Mouse (Mus musculus): ENCODE results near the gene Csnk2a1. TPM values are rescaled to one million over a fixed set of nuclear protein-coding genes. Genes with fewer than 3 reads are reported as not detected.
"Not testable (repeated sequence)": the region's sequence is repeated elsewhere in the genome, so short reads cannot be mapped to it uniquely, and the experiment has no call there.

Csnk2a1 gene
- polyA plus RNA-seq, 1 experiment = 47.5 TPM

DNA sequence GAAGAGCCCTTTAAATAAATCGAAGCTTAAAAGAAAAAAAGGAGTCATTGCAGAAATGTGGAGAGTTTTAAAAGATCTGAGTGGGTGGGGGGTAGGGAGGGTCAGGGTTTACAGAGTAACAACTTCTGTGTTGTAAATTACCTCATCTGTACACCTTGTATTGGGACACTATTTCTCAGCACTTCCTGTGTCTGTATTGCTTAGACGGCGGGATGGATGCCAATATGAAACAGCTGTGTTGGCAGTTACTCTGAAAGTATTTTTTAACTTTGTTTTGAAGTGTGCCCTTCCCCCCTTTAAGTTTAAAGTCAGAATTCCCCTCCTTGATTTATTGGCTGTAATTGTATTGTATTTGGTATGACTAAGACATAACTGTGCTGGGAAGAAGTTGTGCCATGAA, 54.8 kb downstream of the Csnk2a1 start:
- Histone ChIP-seq H3K27me3 (ENCODE audit: control insufficient read depth, insufficient read depth, insufficient read length) (no peaks in the 10 kb centered on the region), H3ac (ENCODE audit: control insufficient read depth, insufficient read length) (no peak overlapping the region), H3K79me2 (ENCODE audit: control insufficient read depth, insufficient read depth) (no peaks in the 10 kb centered on the region), H3K4me2 (ENCODE audit: low read depth) (no peak overlapping the region), H3K4me3 (no peak overlapping the region), H3K36me3 (ENCODE audit: control insufficient read depth, insufficient read depth) (peaks cover 72% of the 10 kb centered on the region)
- TF ChIP-seq REST (IDR thresholded peaks at IDR 0.05; ENCODE audit: insufficient read depth, insufficient read length) (no peak), USF1 (IDR thresholded peaks at IDR 0.05; ENCODE audit: low read depth) (no peak), TCF12 (IDR thresholded peaks at IDR 0.05; ENCODE audit: insufficient read depth, poor library complexity, severe bottlenecking) (no peak), SRF (IDR thresholded peaks at IDR 0.05; ENCODE audit: control insufficient read depth, insufficient read length, low read depth) (no peak), E2F4 (IDR thresholded peaks at IDR 0.05; ENCODE audit: insufficient read depth) (no peak), MAX (IDR thresholded peaks at IDR 0.05; ENCODE audit: low read depth) (no peak), TCF3 (IDR thresholded peaks at IDR 0.05; ENCODE audit: insufficient read length, low read depth) (no peak), POLR2A (IDR thresholded peaks at IDR 0.05; ENCODE audit: insufficient read length, low read depth) (no peak), POLR2AphosphoS2 (IDR thresholded peaks at IDR 0.05; ENCODE audit: insufficient read length, low read depth) (no peak), CEBPB (IDR thresholded peaks at IDR 0.05; ENCODE audit: insufficient read depth, poor library complexity, severe bottlenecking) (no peak), MYOD1 (IDR thresholded peaks at IDR 0.05; ENCODE audit: control insufficient read depth in 1 of 3, insufficient read length in 2 of 3, low read depth in 2 of 3) (no peak), MYOG (IDR thresholded peaks at IDR 0.05; ENCODE audit: control insufficient read depth in 1 of 3, insufficient read depth in 1 of 3, insufficient read length in 2 of 3, low read depth in 2 of 3) (no peak)

- peaks cover 51% of the 10 kb centered on the region for H3K36me3 ChIP-seq (ENCODE audit: control insufficient read depth, insufficient read depth)
- H3K4me3 ChIP-seq = no peak overlapping the region
- no peak overlapping the region for H3K4me2 ChIP-seq (ENCODE audit: low read depth)
- no peaks in the 10 kb centered on the region for H3K79me2 ChIP-seq (ENCODE audit: control insufficient read depth, insufficient read depth)
- TF ChIP-seq USF1 (IDR thresholded peaks at IDR 0.05; ENCODE audit: low read depth) (no peak), CEBPB (IDR thresholded peaks at IDR 0.05; ENCODE audit: insufficient read depth, poor library complexity, severe bottlenecking) (peak; percentile 52; the same call in 1 of the 2 replicates)
- H3ac ChIP-seq (ENCODE audit: control insufficient read depth, insufficient read length) = no peak overlapping the region
- no peaks in the 10 kb centered on the region for H3K27me3 ChIP-seq (ENCODE audit: control insufficient read depth, insufficient read depth, insufficient read length)
Measured at GRCm38 (mm10) chr2:152287560-152287959, 60.9 kb downstream of the Csnk2a1 start.

- Histone ChIP-seq H3K36me3 (ENCODE audit: control insufficient read depth, insufficient read depth) (peaks cover 46% of the 10 kb centered on the region), H3K4me3 (no peak overlapping the region), H3K79me2 (ENCODE audit: control insufficient read depth, insufficient read depth) (no peaks in the 10 kb centered on the region), H3K27me3 (ENCODE audit: control insufficient read depth, insufficient read depth, insufficient read length) (no peaks in the 10 kb centered on the region), H3ac (ENCODE audit: control insufficient read depth, insufficient read length) (no peak overlapping the region), H3K4me2 (ENCODE audit: low read depth) (no peak overlapping the region)
- no peak for TF ChIP-seq SRF (IDR thresholded peaks at IDR 0.05; ENCODE audit: control insufficient read depth, insufficient read length, low read depth)
- TF ChIP-seq MYOD1 (IDR thresholded peaks at IDR 0.05; ENCODE audit: control insufficient read depth in 1 of 3, insufficient read length in 2 of 3, low read depth in 2 of 3) = no peak
- no peak for TF ChIP-seq E2F4 (IDR thresholded peaks at IDR 0.05; ENCODE audit: insufficient read depth)
- no peak for TF ChIP-seq TCF3 (IDR thresholded peaks at IDR 0.05; ENCODE audit: insufficient read length, low read depth)
- TF ChIP-seq USF1 (IDR thresholded peaks at IDR 0.05; ENCODE audit: low read depth) = no peak
- no peak for TF ChIP-seq POLR2A (IDR thresholded peaks at IDR 0.05; ENCODE audit: insufficient read length, low read depth)
- no peak for TF ChIP-seq CEBPB (IDR thresholded peaks at IDR 0.05; ENCODE audit: insufficient read depth, poor library complexity, severe bottlenecking)
- TF ChIP-seq MAX (IDR thresholded peaks at IDR 0.05; ENCODE audit: low read depth) = no peak
- TF ChIP-seq POLR2AphosphoS2 (IDR thresholded peaks at IDR 0.05; ENCODE audit: insufficient read length, low read depth) = no peak
- TF ChIP-seq REST (IDR thresholded peaks at IDR 0.05; ENCODE audit: insufficient read depth, insufficient read length) = no peak
- no peak for TF ChIP-seq MYOG (IDR thresholded peaks at IDR 0.05; ENCODE audit: control insufficient read depth in 1 of 3, insufficient read depth in 1 of 3, insufficient read length in 2 of 3, low read depth in 2 of 3)
- no peak for TF ChIP-seq TCF12 (IDR thresholded peaks at IDR 0.05; ENCODE audit: insufficient read depth, poor library complexity, severe bottlenecking)
Measured at GRCm38 (mm10) chr2:152288046-152288445, 61.4 kb downstream of the Csnk2a1 start.

- not testable (repeated sequence) for H3K27me3 ChIP-seq (ENCODE audit: control insufficient read depth, insufficient read depth, insufficient read length); H3K4me2 ChIP-seq (ENCODE audit: low read depth); H3K79me2 ChIP-seq (ENCODE audit: control insufficient read depth, insufficient read depth); H3ac ChIP-seq (ENCODE audit: control insufficient read depth, insufficient read length); H3K4me3 ChIP-seq
- peaks cover 32% of the 10 kb centered on the region for H3K36me3 ChIP-seq (ENCODE audit: control insufficient read depth, insufficient read depth)
Measured at GRCm38 (mm10) chr2:152289623-152290022, 63.0 kb downstream of the Csnk2a1 start.

- peaks cover 8% of the 10 kb centered on the region for H3K36me3 ChIP-seq (ENCODE audit: control insufficient read depth, insufficient read depth)
- TF ChIP-seq POLR2AphosphoS2 (IDR thresholded peaks at IDR 0.05; ENCODE audit: insufficient read length, low read depth) (no peak), MYOD1 (IDR thresholded peaks at IDR 0.05; ENCODE audit: control insufficient read depth in 1 of 3, insufficient read length in 2 of 3, low read depth in 2 of 3) (no peak), MAX (IDR thresholded peaks at IDR 0.05; ENCODE audit: low read depth) (no peak), TCF3 (IDR thresholded peaks at IDR 0.05; ENCODE audit: insufficient read length, low read depth) (no peak), TCF12 (IDR thresholded peaks at IDR 0.05; ENCODE audit: insufficient read depth, poor library complexity, severe bottlenecking) (no peak), POLR2A (IDR thresholded peaks at IDR 0.05; ENCODE audit: insufficient read length, low read depth) (no peak), REST (IDR thresholded peaks at IDR 0.05; ENCODE audit: insufficient read depth, insufficient read length) (no peak)
- H3K79me2 ChIP-seq (ENCODE audit: control insufficient read depth, insufficient read depth) = peaks cover 35% of the 10 kb centered on the region
- H3K27me3 ChIP-seq (ENCODE audit: control insufficient read depth, insufficient read depth, insufficient read length) = no peaks in the 10 kb centered on the region
- H3K4me3 ChIP-seq = peak overlapping the region; percentile 57
- H3K4me2 ChIP-seq (ENCODE audit: low read depth) = no peak overlapping the region
- H3ac ChIP-seq (ENCODE audit: control insufficient read depth, insufficient read length) = no peak overlapping the region
Measured at GRCm38 (mm10) chr2:152292475-152292874, 65.8 kb downstream of the Csnk2a1 start.
